Mouse (Mus musculus): Measurements from ENCODE around the gene Cep112. TPM values are rescaled to one million over a fixed set of nuclear protein-coding genes. Genes with fewer than 3 reads are reported as not detected.

The Cep112 gene
- polyA plus RNA-seq, 1 experiment from 2014 or later = 9.7 TPM

- Histone ChIP-seq H3K9me3 (ENCODE audit: control insufficient read depth, low read length) (no peaks in the 10 kb centered on the region), H3K27me3 (ENCODE audit: control insufficient read depth, insufficient read depth, low read length) (no peaks in the 10 kb centered on the region), H3K4me3 (ENCODE audit: low read depth, low read length) (no peak overlapping the region), H3K9ac (replicated peaks; ENCODE audit: low read depth, low read length) (no peak overlapping the region), H3K4me1 (ENCODE audit: control insufficient read depth, insufficient read depth, low read length) (no peaks in the 10 kb centered on the region), H3K36me3 (ENCODE audit: control insufficient read depth, insufficient read depth, low read length) (no peaks in the 10 kb centered on the region), H3K27ac (ENCODE audit: low read depth, low read length) (no peak overlapping the region), H3K4me2 (ENCODE audit: low read depth, low read length) (no peak overlapping the region)
- ATAC-seq (ENCODE audit: low read depth) = no peak
- 41% methylated on average over 7 of the region's 7 CpGs for WGBS
Measured at GRCm38 (mm10) chr11:108752301-108752700, 327.3 kb downstream of the Cep112 start.

GRCm38 (mm10) chr11:108752765-108753164 lies 327.8 kb downstream of the Cep112 start:
- Histone ChIP-seq H3K27ac (ENCODE audit: low read depth, low read length) (no peak overlapping the region), H3K4me1 (ENCODE audit: control insufficient read depth, insufficient read depth, low read length) (no peaks in the 10 kb centered on the region), H3K4me2 (ENCODE audit: low read depth, low read length) (no peak overlapping the region), H3K36me3 (ENCODE audit: control insufficient read depth, insufficient read depth, low read length) (no peaks in the 10 kb centered on the region), H3K27me3 (ENCODE audit: control insufficient read depth, insufficient read depth, low read length) (no peaks in the 10 kb centered on the region), H3K9me3 (ENCODE audit: control insufficient read depth, low read length) (no peaks in the 10 kb centered on the region), H3K9ac (replicated peaks; ENCODE audit: low read depth, low read length) (no peak overlapping the region), H3K4me3 (ENCODE audit: low read depth, low read length) (no peak overlapping the region)
- WGBS = 94% methylated on average over 2 of the region's 2 CpGs
- ATAC-seq (ENCODE audit: low read depth) = no peak

GRCm38 (mm10) chr11:108753361-108754240 lies 328.6 kb downstream of the Cep112 start:
- H3K27ac ChIP-seq (ENCODE audit: low read depth, low read length) = no peak overlapping the region
- H3K27me3 ChIP-seq (ENCODE audit: control insufficient read depth, insufficient read depth, low read length) = no peaks in the 10 kb centered on the region
- no peak for ATAC-seq (ENCODE audit: low read depth)
- no peak overlapping the region for H3K4me2 ChIP-seq (ENCODE audit: low read depth, low read length)
- no peaks in the 10 kb centered on the region for H3K36me3 ChIP-seq (ENCODE audit: control insufficient read depth, insufficient read depth, low read length)
- WGBS = 68% methylated on average over 7 of the region's 7 CpGs
- H3K9ac ChIP-seq (replicated peaks; ENCODE audit: low read depth, low read length) = no peak overlapping the region
- H3K4me1 ChIP-seq (ENCODE audit: control insufficient read depth, insufficient read depth, low read length) = no peaks in the 10 kb centered on the region
- H3K4me3 ChIP-seq (ENCODE audit: low read depth, low read length) = no peak overlapping the region
- no peaks in the 10 kb centered on the region for H3K9me3 ChIP-seq (ENCODE audit: control insufficient read depth, low read length)

- Histone ChIP-seq H3K27me3 (ENCODE audit: control insufficient read depth, insufficient read depth, low read length) (no peaks in the 10 kb centered on the region), H3K4me2 (ENCODE audit: low read depth, low read length) (no peak overlapping the region), H3K9me3 (ENCODE audit: control insufficient read depth, low read length) (no peaks in the 10 kb centered on the region), H3K4me3 (ENCODE audit: low read depth, low read length) (no peak overlapping the region), H3K9ac (replicated peaks; ENCODE audit: low read depth, low read length) (no peak overlapping the region), H3K27ac (ENCODE audit: low read depth, low read length) (no peak overlapping the region), H3K4me1 (ENCODE audit: control insufficient read depth, insufficient read depth, low read length) (no peaks in the 10 kb centered on the region), H3K36me3 (ENCODE audit: control insufficient read depth, insufficient read depth, low read length) (no peaks in the 10 kb centered on the region)
- ATAC-seq (ENCODE audit: low read depth) = no peak
- WGBS = 93% methylated on average over 2 of the region's 2 CpGs
Measured at GRCm38 (mm10) chr11:108757211-108757610, 332.2 kb downstream of the Cep112 start.

- Histone ChIP-seq H3K4me2 (ENCODE audit: low read depth, low read length) (no peak overlapping the region), H3K9me3 (ENCODE audit: control insufficient read depth, low read length) (no peaks in the 10 kb centered on the region), H3K27ac (ENCODE audit: low read depth, low read length) (no peak overlapping the region), H3K9ac (replicated peaks; ENCODE audit: low read depth, low read length) (no peak overlapping the region), H3K4me1 (ENCODE audit: control insufficient read depth, insufficient read depth, low read length) (no peaks in the 10 kb centered on the region), H3K27me3 (ENCODE audit: control insufficient read depth, insufficient read depth, low read length) (no peaks in the 10 kb centered on the region), H3K36me3 (ENCODE audit: control insufficient read depth, insufficient read depth, low read length) (no peaks in the 10 kb centered on the region), H3K4me3 (ENCODE audit: low read depth, low read length) (no peak overlapping the region)
- ATAC-seq (ENCODE audit: low read depth) = no peak
- WGBS = 69% methylated on average over 6 of the region's 6 CpGs
Measured at GRCm38 (mm10) chr11:108757626-108758430, 332.8 kb downstream of the Cep112 start.

- H3K4me1 ChIP-seq (ENCODE audit: control insufficient read depth, insufficient read depth, low read length) = no peaks in the 10 kb centered on the region
- H3K36me3 ChIP-seq (ENCODE audit: control insufficient read depth, insufficient read depth, low read length) = no peaks in the 10 kb centered on the region
- WGBS = 71% methylated on average over 3 of the region's 3 CpGs
- H3K27me3 ChIP-seq (ENCODE audit: control insufficient read depth, insufficient read depth, low read length) = no peaks in the 10 kb centered on the region
- no peak overlapping the region for H3K4me3 ChIP-seq (ENCODE audit: low read depth, low read length)
- no peak overlapping the region for H3K27ac ChIP-seq (ENCODE audit: low read depth, low read length)
- no peak for ATAC-seq (ENCODE audit: low read depth)
- H3K9me3 ChIP-seq (ENCODE audit: control insufficient read depth, low read length) = no peaks in the 10 kb centered on the region
- no peak overlapping the region for H3K9ac ChIP-seq (replicated peaks; ENCODE audit: low read depth, low read length)
- H3K4me2 ChIP-seq (ENCODE audit: low read depth, low read length) = no peak overlapping the region
Measured at GRCm38 (mm10) chr11:108770064-108770463, 345.1 kb downstream of the Cep112 start.

GRCm38 (mm10) chr11:108774019-108774670 lies 349.2 kb downstream of the Cep112 start:
- Histone ChIP-seq H3K4me1 (ENCODE audit: control insufficient read depth, insufficient read depth, low read length) (no peaks in the 10 kb centered on the region), H3K36me3 (ENCODE audit: control insufficient read depth, insufficient read depth, low read length) (no peaks in the 10 kb centered on the region), H3K4me3 (ENCODE audit: low read depth, low read length) (no peak overlapping the region), H3K9ac (replicated peaks; ENCODE audit: low read depth, low read length) (no peak overlapping the region), H3K27me3 (ENCODE audit: control insufficient read depth, insufficient read depth, low read length) (no peaks in the 10 kb centered on the region), H3K9me3 (ENCODE audit: control insufficient read depth, low read length) (no peaks in the 10 kb centered on the region), H3K4me2 (ENCODE audit: low read depth, low read length) (no peak overlapping the region), H3K27ac (ENCODE audit: low read depth, low read length) (no peak overlapping the region)
- ATAC-seq (ENCODE audit: low read depth) = no peak
- 61% methylated on average over 6 of the region's 6 CpGs for WGBS

GRCm38 (mm10) chr11:108777158-108777557 lies 352.2 kb downstream of the Cep112 start:
- no peak overlapping the region for H3K9ac ChIP-seq (replicated peaks; ENCODE audit: low read depth, low read length)
- no peak for ATAC-seq (ENCODE audit: low read depth)
- H3K4me2 ChIP-seq (ENCODE audit: low read depth, low read length) = no peak overlapping the region
- no peak overlapping the region for H3K27ac ChIP-seq (ENCODE audit: low read depth, low read length)
- no peaks in the 10 kb centered on the region for H3K36me3 ChIP-seq (ENCODE audit: control insufficient read depth, insufficient read depth, low read length)
- no peaks in the 10 kb centered on the region for H3K4me1 ChIP-seq (ENCODE audit: control insufficient read depth, insufficient read depth, low read length)
- no peaks in the 10 kb centered on the region for H3K9me3 ChIP-seq (ENCODE audit: control insufficient read depth, low read length)
- no peaks in the 10 kb centered on the region for H3K27me3 ChIP-seq (ENCODE audit: control insufficient read depth, insufficient read depth, low read length)
- H3K4me3 ChIP-seq (ENCODE audit: low read depth, low read length) = no peak overlapping the region
- 31% methylated on average over 3 of the region's 3 CpGs for WGBS
